Mouse (Mus musculus): Measurements from ENCODE around the gene Dlg2.

- TF ChIP-seq CTCF (conservative IDR thresholded peaks at IDR 0.05; ENCODE audit: low read length) (no peak), NANOG (IDR thresholded peaks at IDR 0.05; ENCODE audit: borderline replicate concordance, low read length) (no peak), POU5F1 (IDR thresholded peaks at IDR 0.05; ENCODE audit: borderline replicate concordance, low read length) (no peak)
These were observed 1804.5 kb downstream of the Dlg2 start for GRCm38 (mm10) chr7:92280925-92281324.
